Mouse (Mus musculus): ENCODE results near the gene Nes.

Gene Nes

GRCm38 (mm10) chr3:88023192-88024074 lies 52.6 kb downstream of the Nes start:
- no peak for DNase-seq

DNA sequence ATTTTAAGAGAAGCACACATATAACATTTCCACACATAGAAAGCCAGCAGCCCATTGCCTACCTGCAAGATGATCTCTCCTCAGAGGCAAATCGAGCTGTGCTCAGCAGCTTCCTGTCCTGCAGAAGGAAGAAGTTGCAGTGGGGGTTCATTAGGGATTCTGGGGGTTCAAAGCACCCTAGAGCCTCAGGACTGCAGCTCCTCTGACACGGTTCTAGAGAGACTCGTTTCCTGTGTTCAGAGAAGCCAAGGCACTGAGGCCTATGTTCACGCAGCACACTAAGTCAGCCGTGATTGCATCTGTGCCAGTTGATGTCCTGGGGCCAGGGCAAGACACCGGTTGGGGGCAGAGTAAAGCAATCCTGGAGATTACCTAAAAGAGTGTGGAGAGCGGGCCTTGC lies 55.9 kb downstream of the Nes start:
- no peak for DNase-seq

GRCm38 (mm10) chr3:88027434-88028186 lies 56.7 kb downstream of the Nes start, which contains the start of gene Hapln2:
Gene Hapln2 (minus strand): TSS chr3:88027583.
- DNase-seq, result no peak
